Mouse (Mus musculus) naive thymus-derived CD4-positive, alpha-beta T cell, adult 2 months (primary cell): Measurements from ENCODE around the gene Kat6b.
"Not testable (repeated sequence)": the region's sequence is repeated elsewhere in the genome, so short reads cannot be mapped to it uniquely, and the experiment has no call there.

Experiments used
- DNase-seq: peaks from one replicate; pipeline ENCODE4 v3.0.0-alpha.2; 2011; ENCODE audit warnings: low read depth

Kat6b gene

GRCm38 (mm10) chr14:21662465-21663142, 181.4 kb downstream of the Kat6b start:
- DNase-seq = no peak

- no peak for DNase-seq
Observed at GRCm38 (mm10) chr14:21669218-21669617, 188.0 kb downstream of the Kat6b start.

GRCm38 (mm10) chr14:21669633-21670421, 188.6 kb downstream of the Kat6b start:
- DNase-seq = no peak

GRCm38 (mm10) chr14:21670422-21671006, 189.3 kb downstream of the Kat6b start:
- DNase-seq = not testable (repeated sequence)

GRCm38 (mm10) chr14:21673100-21673499, 191.9 kb downstream of the Kat6b start:
- no peak for DNase-seq

- no peak for DNase-seq
Observed at GRCm38 (mm10) chr14:21674471-21674870, 193.2 kb downstream of the Kat6b start.

- DNase-seq = no peak
Observed at GRCm38 (mm10) chr14:21676223-21676622, 195.0 kb downstream of the Kat6b start.

- peak; percentile 68 for DNase-seq
Observed at GRCm38 (mm10) chr14:21678509-21679285, 197.5 kb downstream of the Kat6b start.

GRCm38 (mm10) chr14:21679631-21680201, 198.5 kb downstream of the Kat6b start:
- DNase-seq = no peak

- peak; percentile 76 for DNase-seq
Observed at GRCm38 (mm10) chr14:21682681-21683129, 201.5 kb downstream of the Kat6b start.

GRCm38 (mm10) chr14:21683834-21684233, 202.6 kb downstream of the Kat6b start:
- DNase-seq = no peak

GRCm38 (mm10) chr14:21685411-21686146, 204.3 kb downstream of the Kat6b start:
- DNase-seq = no peak

GRCm38 (mm10) chr14:21686376-21687279, 205.4 kb downstream of the Kat6b start:
- DNase-seq = no peak

- no peak for DNase-seq
Observed at GRCm38 (mm10) chr14:21691070-21691469, 209.8 kb downstream of the Kat6b start.

- DNase-seq = no peak
Observed at GRCm38 (mm10) chr14:21695020-21695419, 213.8 kb downstream of the Kat6b start.

GRCm38 (mm10) chr14:21696186-21696830, 215.1 kb downstream of the Kat6b start:
- DNase-seq = no peak

GRCm38 (mm10) chr14:21702691-21703090, 221.5 kb downstream of the Kat6b start:
- DNase-seq = no peak

GRCm38 (mm10) chr14:21703255-21703654, 222.0 kb downstream of the Kat6b start:
- no peak for DNase-seq

- DNase-seq = no peak
Observed at GRCm38 (mm10) chr14:21705462-21705861, 224.2 kb downstream of the Kat6b start.
